Mouse (Mus musculus) erythroblast, embryonic 14.5 days (primary cell): ENCODE results near the gene Vstm4. TPM values are rescaled to one million over a fixed set of nuclear protein-coding genes. Genes with fewer than 3 reads are reported as not detected.

Experiments
- H3K27me3 ChIP-seq: 2 replicates; pipeline ENCODE4 v1.6.1; 2012; ENCODE audit warnings: inconsistent platforms; ENCODE audit not compliant: control insufficient read depth
- H3K36me3 ChIP-seq: 2 replicates; pipeline ENCODE4 v1.6.1; 2012; ENCODE audit warnings: mild to moderate bottlenecking, inconsistent platforms; ENCODE audit not compliant: control insufficient read depth
- H3K4me1 ChIP-seq: 2 replicates; pipeline ENCODE4 v1.6.1; 2012; ENCODE audit warnings: inconsistent platforms; ENCODE audit not compliant: control insufficient read depth
- H3K4me3 ChIP-seq: replicated peaks from 2 replicates; pipeline ENCODE3; 2012; ENCODE audit warnings: moderate library complexity, mild to moderate bottlenecking, inconsistent platforms
- H3K9me3 ChIP-seq: 2 replicates; pipeline ENCODE4 v1.6.1; 2012; ENCODE audit warnings: low read length, inconsistent platforms, mixed read lengths; ENCODE audit not compliant: control insufficient read depth
- GATA1 ChIP-seq: IDR thresholded peaks from 2 replicates; pipeline ENCODE4 v1.6.1; 2012; ENCODE audit warnings: low read length, inconsistent platforms, mixed read lengths
- TAL1 ChIP-seq: IDR thresholded peaks from 3 replicates; pipeline ENCODE4 v1.6.1; 2012; ENCODE audit warnings: low read length, inconsistent platforms, mixed read lengths
- polyA plus RNA-seq: library from polyadenylated mRNA; stranded (reverse); fragments of >175 nt; gene quantifications from 2 replicates; pipeline ENCODE4 v1.2.3, GENCODE M21; 2012

The Vstm4 gene
- polyA plus RNA-seq, 1 experiment, result not detected

DNA sequence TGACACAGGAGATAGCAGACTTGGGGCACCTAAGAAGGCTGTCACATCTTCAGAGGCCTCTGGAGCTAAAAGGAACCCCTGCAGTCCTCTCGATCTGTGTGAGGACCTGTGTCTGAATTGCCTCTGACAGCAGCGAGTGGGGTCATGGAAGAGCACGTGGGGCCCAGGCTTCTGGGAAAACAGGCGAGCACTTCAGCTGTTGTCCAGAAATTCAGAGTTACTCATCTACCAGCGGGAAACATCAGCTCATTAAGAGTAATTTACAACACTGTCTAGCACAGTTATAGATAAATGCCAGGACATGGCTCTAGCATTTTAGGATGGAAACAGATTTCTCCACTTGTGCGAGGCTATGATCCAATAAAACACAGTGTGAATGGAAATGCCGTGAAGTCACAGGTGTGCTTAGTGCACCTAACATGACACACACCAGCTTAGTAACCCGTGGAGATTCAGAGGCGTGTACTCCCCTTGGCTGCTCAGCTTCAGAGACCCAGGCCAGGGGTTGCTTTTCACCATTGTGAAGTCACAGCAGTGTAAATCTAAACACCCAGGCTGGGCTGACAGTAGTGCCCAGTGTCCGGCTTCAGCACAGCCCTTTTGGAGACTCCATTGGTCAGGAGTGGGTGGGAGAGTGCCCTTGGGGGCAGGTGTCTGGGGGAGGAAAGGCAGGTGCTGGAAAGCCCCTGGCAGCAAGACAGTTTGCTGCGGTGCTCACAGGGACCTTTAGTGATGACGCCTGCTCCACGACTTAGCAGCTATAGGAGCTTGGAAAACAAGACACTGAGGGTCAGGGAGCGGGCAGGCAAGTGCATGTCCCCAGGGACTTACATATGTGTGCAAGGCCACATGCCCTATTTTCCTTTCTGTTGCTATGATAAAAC, 32.0 kb upstream of the Vstm4 start:
- no peaks in the 10 kb centered on the region for H3K36me3 ChIP-seq
- H3K4me1 ChIP-seq, result no peaks in the 10 kb centered on the region
- H3K27me3 ChIP-seq, result no peaks in the 10 kb centered on the region
- TF ChIP-seq GATA1 (no peak), TAL1 (no peak)
- no peaks in the 10 kb centered on the region for H3K9me3 ChIP-seq
- H3K4me3 ChIP-seq, result no peak overlapping the region

DNA sequence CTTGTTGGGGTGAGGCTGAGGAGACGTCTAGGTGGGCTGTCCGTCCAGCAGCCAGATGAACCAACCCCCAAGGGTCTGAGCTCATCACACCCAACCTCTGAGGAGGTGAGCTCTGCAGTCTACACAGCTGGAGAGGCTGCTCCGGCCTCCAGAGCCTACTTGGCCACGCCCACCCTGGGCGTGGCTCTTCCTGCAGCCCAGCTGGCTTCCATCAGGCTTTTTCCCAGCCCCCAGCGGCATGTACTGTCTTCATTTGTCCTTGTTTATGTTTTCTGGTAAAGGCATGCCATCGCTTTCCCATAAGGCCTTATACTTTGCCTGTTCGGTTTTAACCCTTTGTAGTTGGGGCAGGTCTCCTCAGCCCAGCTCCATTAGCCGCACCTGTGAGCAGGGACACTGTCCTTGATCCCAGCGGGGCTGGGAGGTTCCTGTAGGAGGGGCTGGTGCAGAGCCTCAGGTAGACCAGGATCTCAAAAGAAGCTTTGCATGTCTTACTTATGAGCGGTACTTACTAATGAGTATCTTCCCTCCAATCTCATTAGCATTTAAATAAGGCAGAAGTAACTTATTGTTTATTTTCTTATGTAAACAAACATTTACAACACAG, 31.0 kb upstream of the Vstm4 start:
- Histone ChIP-seq H3K4me3 (no peak overlapping the region), H3K27me3 (no peaks in the 10 kb centered on the region), H3K4me1 (no peaks in the 10 kb centered on the region), H3K9me3 (no peaks in the 10 kb centered on the region), H3K36me3 (no peaks in the 10 kb centered on the region)
- no peak for TF ChIP-seq GATA1
- TF ChIP-seq TAL1, result no peak

DNA sequence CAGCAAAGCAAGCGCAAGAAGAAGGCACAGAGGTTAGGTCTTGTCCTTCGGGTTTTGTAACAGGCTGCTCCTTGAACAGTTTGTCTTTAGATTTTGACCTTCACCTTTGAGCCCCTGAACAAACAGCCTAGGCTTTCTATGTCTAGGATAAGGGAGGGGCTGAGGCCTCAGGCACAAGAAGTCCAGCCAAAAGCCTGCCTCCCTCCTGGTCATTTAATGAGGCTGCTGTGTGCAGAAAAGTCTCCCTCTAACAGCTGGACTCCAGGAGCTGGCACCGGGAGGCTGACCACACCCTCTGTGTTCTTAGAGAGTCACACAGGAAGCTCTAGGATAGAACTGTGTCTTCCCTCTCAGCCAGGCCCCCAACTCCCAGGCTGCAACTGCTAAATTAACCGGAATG, 29.4 kb upstream of the Vstm4 start:
- H3K4me1 ChIP-seq, result no peaks in the 10 kb centered on the region
- no peaks in the 10 kb centered on the region for H3K36me3 ChIP-seq
- no peak overlapping the region for H3K4me3 ChIP-seq
- H3K9me3 ChIP-seq, result no peaks in the 10 kb centered on the region
- TF ChIP-seq GATA1 (no peak), TAL1 (no peak)
- H3K27me3 ChIP-seq, result no peaks in the 10 kb centered on the region

DNA sequence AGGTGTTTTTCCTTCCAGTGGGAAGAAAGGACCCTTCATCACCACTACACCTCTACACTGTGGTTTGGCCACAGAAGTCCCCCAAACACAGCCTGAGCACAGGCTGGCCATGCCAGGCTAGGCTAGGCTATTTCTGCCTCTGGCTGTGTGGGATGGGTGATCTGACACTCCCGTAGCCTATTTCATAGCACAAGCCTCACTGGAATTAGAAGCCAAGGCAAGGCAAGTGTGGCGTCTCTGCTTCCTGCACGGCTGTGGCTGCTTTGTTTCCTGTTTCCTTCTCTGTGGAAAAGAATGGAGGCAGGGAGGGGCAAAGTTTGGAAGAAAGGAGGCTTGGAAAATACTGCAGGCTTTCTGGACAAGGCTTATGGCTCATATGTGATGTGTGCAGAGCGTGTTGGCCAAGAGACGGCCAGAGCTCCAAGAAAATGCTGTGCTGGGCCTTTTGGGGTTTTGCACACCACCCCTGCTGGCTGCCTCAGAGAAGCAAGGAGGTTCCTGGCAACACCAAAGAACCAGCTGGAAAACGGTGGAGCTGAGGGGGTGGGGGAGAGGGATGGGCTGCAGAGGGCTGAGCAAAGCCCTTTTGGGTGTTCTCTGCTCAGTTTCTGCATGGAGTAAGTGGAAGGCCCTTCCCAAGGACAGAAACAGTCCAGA, 28.4 kb upstream of the Vstm4 start:
- Histone ChIP-seq H3K4me3 (no peak overlapping the region), H3K9me3 (no peaks in the 10 kb centered on the region), H3K27me3 (no peaks in the 10 kb centered on the region), H3K36me3 (no peaks in the 10 kb centered on the region), H3K4me1 (no peaks in the 10 kb centered on the region)
- no peak for TF ChIP-seq GATA1

DNA sequence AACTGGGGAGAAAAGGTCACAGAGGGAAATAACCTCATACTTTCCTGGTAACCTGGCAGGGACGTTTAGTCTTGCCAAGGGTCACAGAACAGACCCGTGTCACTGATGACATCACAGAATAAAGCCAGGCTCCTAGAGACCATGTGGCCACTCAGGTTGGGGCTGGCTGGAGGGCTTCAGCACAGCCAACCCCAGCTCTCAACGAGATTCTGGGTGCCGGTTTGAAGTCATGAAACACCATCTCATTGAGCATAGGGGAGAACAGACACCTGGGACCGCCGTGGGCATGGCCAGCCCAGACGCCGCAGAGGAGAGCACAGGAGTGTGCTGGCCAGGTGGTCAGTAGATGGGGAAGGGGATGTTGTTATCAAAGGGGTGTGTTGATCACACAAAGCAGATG, 22.7 kb upstream of the Vstm4 start, which contains the start of gene Fam170b:
TSS of gene Fam170b (plus strand) at position 116 of the 400 bp plus-strand sequence.
- Histone ChIP-seq H3K9me3 (no peaks in the 10 kb centered on the region), H3K4me1 (no peaks in the 10 kb centered on the region), H3K4me3 (no peak within 1 kb of the TSS), H3K36me3 (no peaks in the 10 kb centered on the region), H3K27me3 (no peaks in the 10 kb centered on the region)
- TF ChIP-seq TAL1 (no peak), GATA1 (no peak)

DNA sequence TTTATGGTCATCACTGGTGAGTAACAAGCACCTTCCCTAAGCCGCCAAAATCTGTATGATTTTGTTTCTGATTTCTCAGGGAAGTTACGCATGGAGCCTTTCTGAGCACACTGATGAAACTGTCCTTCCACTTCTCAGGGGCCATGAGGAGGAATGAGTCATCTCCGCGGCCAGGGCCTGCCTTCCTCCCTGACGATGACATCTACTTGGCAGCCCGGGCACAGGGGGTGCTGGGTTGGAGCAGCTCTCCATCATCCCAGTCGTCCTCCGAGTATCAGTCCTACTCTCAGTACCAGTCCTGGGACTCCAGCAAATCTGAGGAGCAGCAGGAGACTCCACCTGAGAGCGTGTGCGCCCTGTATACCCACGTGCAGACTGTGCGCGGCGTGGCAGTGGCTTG, 21.4 kb upstream of the Vstm4 start:
- no peak for TF ChIP-seq GATA1
- no peak for TF ChIP-seq TAL1
- Histone ChIP-seq H3K27me3 (no peaks in the 10 kb centered on the region), H3K4me3 (no peak overlapping the region), H3K36me3 (no peaks in the 10 kb centered on the region), H3K4me1 (no peaks in the 10 kb centered on the region), H3K9me3 (no peaks in the 10 kb centered on the region)

DNA sequence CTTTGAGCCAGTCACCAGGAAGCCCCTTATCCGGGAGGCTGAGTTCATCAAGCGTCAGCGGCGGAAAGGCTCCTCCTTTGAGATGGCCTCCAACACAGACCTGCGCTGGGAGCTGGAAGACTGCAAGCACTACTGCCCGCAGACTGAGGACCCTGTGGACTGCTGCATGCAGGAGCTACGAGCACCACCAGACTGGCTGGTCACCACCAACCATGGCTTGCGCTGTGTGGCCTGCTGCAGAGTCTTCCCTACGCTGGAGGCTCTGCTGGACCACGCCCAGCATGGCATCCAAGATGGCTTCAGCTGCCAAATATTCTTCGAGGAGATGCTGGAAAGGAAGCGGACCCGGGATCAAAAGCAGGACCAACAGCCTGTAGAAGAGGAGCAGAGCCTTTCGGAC, 21.0 kb upstream of the Vstm4 start:
- no peaks in the 10 kb centered on the region for H3K9me3 ChIP-seq
- no peaks in the 10 kb centered on the region for H3K27me3 ChIP-seq
- H3K36me3 ChIP-seq, result no peaks in the 10 kb centered on the region
- no peaks in the 10 kb centered on the region for H3K4me1 ChIP-seq
- TF ChIP-seq GATA1 (no peak), TAL1 (no peak)
- H3K4me3 ChIP-seq, result no peak overlapping the region

DNA sequence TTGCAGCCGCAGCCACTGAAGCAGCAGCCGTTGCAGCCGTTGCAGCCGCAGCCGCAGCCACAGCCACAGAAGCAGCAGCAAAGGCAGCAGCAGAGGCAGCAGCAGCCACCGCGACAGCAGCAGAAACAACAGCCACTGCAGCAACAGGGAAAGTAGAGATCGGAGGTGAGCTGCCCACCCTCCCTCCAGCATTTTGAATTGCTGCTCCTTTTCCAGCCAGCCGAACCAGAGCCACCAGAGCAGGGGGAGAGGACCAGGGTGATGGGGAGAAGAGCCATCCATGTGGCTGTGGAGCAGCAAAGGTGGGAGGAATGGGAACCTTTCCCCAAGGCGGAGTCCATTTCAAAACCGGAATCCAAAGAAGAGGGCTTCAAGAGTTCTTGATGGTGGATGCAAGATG, 20.4 kb upstream of the Vstm4 start:
- H3K9me3 ChIP-seq, result no peaks in the 10 kb centered on the region
- no peaks in the 10 kb centered on the region for H3K27me3 ChIP-seq
- TF ChIP-seq GATA1 (no peak), TAL1 (no peak)
- H3K4me1 ChIP-seq, result no peaks in the 10 kb centered on the region
- no peaks in the 10 kb centered on the region for H3K36me3 ChIP-seq
- no peak overlapping the region for H3K4me3 ChIP-seq

DNA sequence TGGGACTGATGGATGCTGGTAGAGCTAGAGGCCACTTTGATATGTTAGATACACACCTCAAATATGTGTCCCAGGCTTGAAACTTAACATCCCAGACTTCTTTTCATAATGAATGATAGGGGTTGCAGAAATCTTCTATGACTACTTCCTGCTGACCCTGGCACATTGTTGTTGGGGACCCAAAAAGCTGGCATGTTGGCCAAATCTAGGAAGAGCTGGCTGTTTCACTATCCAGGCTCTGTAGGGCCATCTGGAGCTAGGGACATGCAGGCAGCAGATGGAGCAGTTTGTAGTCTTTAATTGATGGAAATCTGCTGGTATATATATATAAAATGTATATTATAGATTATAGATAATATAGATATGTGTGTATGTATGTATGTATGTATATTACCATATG, 14.5 kb upstream of the Vstm4 start:
- no peaks in the 10 kb centered on the region for H3K36me3 ChIP-seq
- H3K4me3 ChIP-seq, result no peak overlapping the region
- no peaks in the 10 kb centered on the region for H3K4me1 ChIP-seq
- no peak for TF ChIP-seq GATA1
- TF ChIP-seq TAL1, result no peak
- H3K27me3 ChIP-seq, result no peaks in the 10 kb centered on the region
- no peaks in the 10 kb centered on the region for H3K9me3 ChIP-seq
